Mouse (Mus musculus) MEL (cell line): ENCODE data around the gene Ptpn20.

Experiments used
- MAFK ChIP-seq: IDR thresholded peaks from 2 replicates; pipeline ENCODE4 v1.6.1; 2011; ENCODE audit warnings: low read depth, mild to moderate bottlenecking, low read length, improper control_type of control experiment, borderline replicate concordance
- POLR2AphosphoS5 ChIP-seq: IDR thresholded peaks from 2 replicates; pipeline ENCODE4 v1.6.1; 2012; ENCODE audit warnings: low read depth, borderline replicate concordance, mild to moderate bottlenecking, inconsistent platforms, low read length, moderate library complexity, mixed read lengths
- ZMIZ1 ChIP-seq: IDR thresholded peaks from 2 replicates; pipeline ENCODE4 v1.6.1; 2012; ENCODE audit warnings: low read depth, mild to moderate bottlenecking, inconsistent platforms, low read length, improper control_type of control experiment, moderate library complexity

DNA sequence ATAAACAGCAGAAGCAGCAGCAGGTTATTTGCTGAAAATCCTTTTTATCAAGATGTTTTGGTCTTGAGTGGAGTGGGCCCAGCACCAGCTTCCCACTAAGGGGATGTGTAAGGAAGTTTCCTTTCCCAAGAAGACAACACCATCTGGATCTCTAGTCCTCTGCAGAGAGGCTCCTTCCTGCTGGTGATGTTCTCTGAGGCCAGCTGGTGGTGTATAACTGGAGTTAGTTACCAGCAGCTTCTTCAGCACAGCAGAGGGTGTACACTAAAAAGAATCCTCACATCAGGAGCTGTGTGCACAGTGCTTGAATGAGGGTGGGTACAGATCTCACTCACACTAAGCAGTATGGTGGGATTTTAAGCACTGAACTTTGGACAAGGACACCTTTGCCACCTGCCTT is 100.0 kb downstream of the Ptpn20 start:
- no peak for TF ChIP-seq POLR2AphosphoS5
- TF ChIP-seq MAFK, result no peak
- TF ChIP-seq ZMIZ1, result no peak
